Mouse (Mus musculus) hindbrain, embryonic 16.5 days (tissue): ENCODE results near the gene Mfsd5. TPM values are rescaled to one million over a fixed set of nuclear protein-coding genes. Genes with fewer than 3 reads are reported as not detected.

Experiments
- ATAC-seq: fragments of 200-750 bp; cut with Nextera tagmentation; 2 replicates; pipeline ENCODE4 v1.8.0; 2017; ENCODE audit warnings: moderate TSS enrichment, moderate library complexity
- H3K27ac ChIP-seq: fragments of 300-500 bp; sonication (generic); 2 replicates; pipeline ENCODE4 v1.5.1; 2014; ENCODE audit warnings: low read depth, mild to moderate bottlenecking, control low read depth, low read length, moderate library complexity
- H3K27me3 ChIP-seq: fragments of 300-500 bp; sonication (generic); replicated peaks from 2 replicates; pipeline ENCODE4 v1.6.1; 2014; ENCODE audit warnings: low read length; ENCODE audit not compliant: control insufficient read depth, insufficient read depth
- H3K36me3 ChIP-seq: fragments of 300-500 bp; sonication (generic); 2 replicates; pipeline ENCODE4 v1.6.1; 2014; ENCODE audit warnings: mild to moderate bottlenecking, low read length, moderate library complexity, mixed read lengths; ENCODE audit not compliant: control insufficient read depth, insufficient read depth
- H3K4me1 ChIP-seq: fragments of 300-500 bp; sonication (generic); 2 replicates; pipeline ENCODE4 v1.6.1; 2014; ENCODE audit warnings: low read depth, low read length; ENCODE audit not compliant: control insufficient read depth, insufficient read depth
- H3K4me2 ChIP-seq: fragments of 300-500 bp; sonication (generic); 2 replicates; pipeline ENCODE4 v1.6.1; 2014; ENCODE audit warnings: mild to moderate bottlenecking, low read length, control low read depth, moderate library complexity
- H3K4me3 ChIP-seq: fragments of 300-500 bp; sonication (generic); 2 replicates; pipeline ENCODE4 v1.5.1; 2014; ENCODE audit warnings: mild to moderate bottlenecking, low read length, control low read depth, moderate library complexity
- H3K9ac ChIP-seq: fragments of 300-500 bp; sonication (generic); 2 replicates; pipeline ENCODE4 v1.6.1; 2014; ENCODE audit warnings: low read depth, mild to moderate bottlenecking, control low read depth, low read length, moderate library complexity
- H3K9me3 ChIP-seq: fragments of 300-500 bp; sonication (generic); 2 replicates; pipeline ENCODE4 v1.6.1; 2014; ENCODE audit warnings: mild to moderate bottlenecking, low read length, moderate library complexity; ENCODE audit not compliant: control insufficient read depth
- WGBS: fragments of 180-500 bp; shearing (Covaris S2); extraction: QIAGEN DNeasy Blood & Tissue Kit; methylation state at CpG from one replicate; pipeline ENCODE4 v1.1.7; 2014; 5-methylcytosine and 5-hydroxymethylcytosine counted together
- polyA plus RNA-seq: library from polyadenylated mRNA; unstranded; fragments of >200 nt; fragmentation: Nextera tagmentation; extraction: Ambion mirVana; gene quantifications from 2 replicates; pipeline ENCODE4 v1.2.1, GENCODE M21; 2015

Gene Mfsd5
- polyA plus RNA-seq, 1 experiment from 2014 or later, result 65.9 TPM

DNA sequence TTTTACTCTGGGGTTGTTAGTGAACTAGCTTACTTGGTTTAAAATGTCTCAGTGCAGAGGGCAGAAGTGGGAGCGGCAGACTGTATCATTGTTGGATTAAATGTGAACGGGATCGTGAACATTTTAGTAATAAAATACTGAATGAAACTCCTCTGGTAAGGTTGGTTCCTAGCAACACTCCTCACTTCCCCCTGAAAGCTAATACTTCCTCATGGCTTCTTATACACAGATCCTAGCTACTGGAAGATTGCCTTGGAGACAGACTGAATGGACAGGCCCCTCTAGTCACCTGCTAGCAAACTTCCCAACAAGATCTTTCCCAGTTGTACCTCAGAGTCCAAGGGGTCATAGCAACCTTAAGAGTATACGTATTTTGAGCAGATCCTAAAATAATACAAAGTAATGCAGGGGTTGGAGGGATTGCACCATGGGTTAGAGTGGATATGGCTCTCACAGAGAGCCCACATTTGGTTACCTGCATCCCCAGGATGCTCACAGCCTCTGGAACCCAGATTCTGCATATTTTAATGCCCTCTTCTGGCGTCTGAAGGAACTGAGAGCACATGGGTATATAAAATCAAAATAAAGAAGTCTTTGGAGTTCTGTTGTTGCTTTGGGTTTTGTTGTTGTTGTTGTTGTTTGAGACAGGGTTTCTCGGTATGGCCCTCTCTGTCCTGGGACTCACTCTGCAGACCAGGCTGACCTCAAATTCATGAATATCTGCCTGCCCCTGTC is 5.1 kb upstream of the Mfsd5 start:
- no peak overlapping the region for H3K9ac ChIP-seq
- H3K4me1 ChIP-seq, result peaks cover 4% of the 10 kb centered on the region; the same call in 1 of the 2 replicates
- H3K27ac ChIP-seq, result no peak overlapping the region
- 70% methylated on average over 6 of the region's 6 CpGs for WGBS
- no peak overlapping the region for H3K4me2 ChIP-seq
- H3K9me3 ChIP-seq, result no peaks in the 10 kb centered on the region
- no peak for ATAC-seq
- peaks cover 12% of the 10 kb centered on the region for H3K27me3 ChIP-seq
- no peaks in the 10 kb centered on the region for H3K36me3 ChIP-seq
- no peak overlapping the region for H3K4me3 ChIP-seq

DNA sequence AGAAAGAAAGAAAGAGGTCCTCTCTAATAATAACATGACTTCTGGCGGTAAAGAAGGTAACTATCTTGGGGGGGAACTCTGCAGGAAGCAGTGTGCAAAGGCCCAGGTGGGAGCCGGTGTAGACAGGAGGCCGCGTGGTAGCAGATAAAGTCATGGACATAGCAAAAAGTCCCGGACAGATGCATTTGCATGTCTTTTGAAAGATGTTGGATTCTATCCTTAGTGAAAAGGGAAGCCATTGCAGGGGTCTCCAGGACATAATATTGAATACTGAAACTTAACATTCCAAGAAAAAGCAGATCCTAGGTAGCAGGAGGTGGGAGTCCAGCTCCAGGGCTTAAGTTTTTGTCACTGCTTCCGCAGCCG is 545 bp upstream of the Mfsd5 start:
- peak overlapping the region; percentile 85 for H3K9ac ChIP-seq
- H3K36me3 ChIP-seq, result peaks cover 13% of the 10 kb centered on the region
- H3K4me2 ChIP-seq, result peak overlapping the region; percentile 97
- ATAC-seq, result no peak
- H3K27ac ChIP-seq, result peak overlapping the region; percentile 92
- no peaks in the 10 kb centered on the region for H3K27me3 ChIP-seq
- no peaks in the 10 kb centered on the region for H3K9me3 ChIP-seq
- WGBS, result 34% methylated on average over 7 of the region's 7 CpGs
- H3K4me1 ChIP-seq, result peaks cover 14% of the 10 kb centered on the region
- peak overlapping the region; percentile 96 for H3K4me3 ChIP-seq

DNA sequence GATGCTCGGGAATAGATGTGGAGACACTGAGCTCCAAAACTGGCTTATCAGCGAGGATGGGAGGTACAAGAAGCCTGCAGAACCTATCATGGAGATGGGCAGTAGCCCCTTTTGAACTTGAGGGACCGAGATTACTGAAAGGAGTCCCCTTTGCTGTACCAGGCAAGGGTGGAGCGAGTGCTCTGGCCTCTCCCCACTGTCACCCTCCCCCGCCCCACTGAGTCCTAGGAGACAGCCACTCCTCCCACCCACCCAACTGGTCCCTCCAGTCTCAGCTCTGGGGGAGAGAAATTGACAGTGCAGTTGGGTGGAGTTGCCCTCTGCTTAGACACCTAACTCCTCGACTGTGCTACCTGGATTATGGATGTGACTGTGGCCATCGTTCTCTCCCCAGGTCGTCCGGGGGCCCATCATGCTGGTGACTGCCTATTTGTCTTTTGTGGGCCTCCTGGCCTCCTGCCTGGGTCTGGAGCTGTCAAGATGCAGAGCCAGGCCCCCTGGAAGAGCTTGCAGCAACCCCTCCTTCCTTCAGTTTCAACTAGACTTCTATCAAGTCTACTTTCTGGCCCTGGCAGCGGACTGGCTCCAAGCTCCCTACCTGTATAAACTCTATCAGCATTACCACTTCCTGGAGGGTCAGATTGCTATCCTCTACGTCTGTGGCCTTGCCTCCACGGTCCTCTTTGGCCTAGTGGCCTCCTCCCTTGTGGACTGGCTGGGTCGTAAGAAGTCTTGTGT is 698 bp downstream of the Mfsd5 start:
- WGBS, result 31% methylated on average over 13 of the region's 13 CpGs

DNA sequence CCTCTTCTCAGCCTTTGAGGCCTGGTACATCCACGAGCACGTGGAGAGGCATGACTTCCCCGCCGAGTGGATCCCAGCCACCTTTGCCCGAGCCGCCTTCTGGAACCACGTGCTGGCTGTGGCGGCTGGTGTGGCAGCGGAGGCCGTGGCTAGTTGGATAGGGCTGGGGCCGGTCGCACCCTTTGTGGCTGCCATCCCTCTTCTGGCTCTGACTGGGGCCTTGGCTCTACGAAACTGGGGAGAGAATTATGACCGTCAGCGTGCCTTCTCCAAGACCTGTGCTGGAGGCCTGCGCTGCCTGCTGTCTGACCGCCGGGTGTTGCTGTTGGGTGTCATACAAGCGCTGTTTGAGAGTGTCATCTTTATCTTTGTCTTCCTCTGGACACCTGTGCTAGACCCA is 1.4 kb downstream of the Mfsd5 start:
- Histone ChIP-seq H3K36me3 (peaks cover 13% of the 10 kb centered on the region), H3K9ac (no peak overlapping the region; the same call in 1 of the 2 replicates), H3K9me3 (no peaks in the 10 kb centered on the region), H3K27ac (no peak overlapping the region), H3K4me3 (peak overlapping the region; percentile 96), H3K4me1 (peaks cover 14% of the 10 kb centered on the region), H3K4me2 (peak overlapping the region; percentile 97), H3K27me3 (no peaks in the 10 kb centered on the region)
- 94% methylated on average over 19 of the region's 19 CpGs for WGBS
- no peak for ATAC-seq

More for the DNA sequence above, 698 bp downstream of the Mfsd5 start:
- peaks cover 13% of the 10 kb centered on the region for H3K36me3 ChIP-seq
- peak overlapping the region; percentile 96 for H3K4me3 ChIP-seq
- peak overlapping the region; percentile 92 for H3K27ac ChIP-seq
- H3K27me3 ChIP-seq, result no peaks in the 10 kb centered on the region
- H3K4me1 ChIP-seq, result peaks cover 14% of the 10 kb centered on the region
- H3K9ac ChIP-seq, result peak overlapping the region; percentile 85
- ATAC-seq, result peak; percentile 48
- H3K9me3 ChIP-seq, result no peaks in the 10 kb centered on the region
- peak overlapping the region; percentile 97 for H3K4me2 ChIP-seq

GRCm38 (mm10) chr15:102282463-102283292 is 3.4 kb downstream of the Mfsd5 start:
- peaks cover 14% of the 10 kb centered on the region for H3K4me1 ChIP-seq
- ATAC-seq, result no peak
- 89% methylated on average over 8 of the region's 8 CpGs for WGBS
- no peak overlapping the region for H3K4me3 ChIP-seq
- no peaks in the 10 kb centered on the region for H3K9me3 ChIP-seq
- no peak overlapping the region for H3K4me2 ChIP-seq
- no peak overlapping the region for H3K27ac ChIP-seq
- peaks cover 13% of the 10 kb centered on the region for H3K36me3 ChIP-seq
- no peak overlapping the region for H3K9ac ChIP-seq
- no peaks in the 10 kb centered on the region for H3K27me3 ChIP-seq

DNA sequence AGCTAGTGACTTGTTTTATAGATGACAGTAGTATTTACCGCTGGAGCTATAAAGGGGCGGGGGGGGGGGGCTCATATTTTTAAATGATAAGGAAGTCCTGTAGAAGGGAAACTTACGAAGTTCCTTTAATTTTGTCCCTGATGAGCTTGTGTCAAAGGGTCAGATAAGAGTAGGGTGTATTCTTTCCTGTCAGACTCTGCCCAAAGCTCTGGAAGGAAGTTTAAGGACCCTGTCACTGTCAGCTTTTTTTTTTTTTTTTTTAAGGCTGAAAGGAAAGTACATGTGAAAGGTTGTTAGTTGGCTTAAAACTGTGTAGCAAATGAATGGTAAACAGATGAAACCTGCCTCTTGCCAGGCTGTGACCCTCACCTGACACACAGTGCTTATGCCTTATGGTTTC is 4.4 kb downstream of the Mfsd5 start:
- Histone ChIP-seq H3K27ac (no peak overlapping the region), H3K4me2 (no peak overlapping the region), H3K4me1 (peaks cover 14% of the 10 kb centered on the region), H3K36me3 (peaks cover 13% of the 10 kb centered on the region), H3K9ac (no peak overlapping the region), H3K9me3 (no peaks in the 10 kb centered on the region), H3K4me3 (no peak overlapping the region), H3K27me3 (no peaks in the 10 kb centered on the region)
- no peak for ATAC-seq
- 85% methylated on average over 3 of the region's 3 CpGs for WGBS

GRCm38 (mm10) chr15:102287395-102287794 is 8.1 kb downstream of the Mfsd5 start:
- no peaks in the 10 kb centered on the region for H3K27me3 ChIP-seq
- H3K9me3 ChIP-seq, result no peaks in the 10 kb centered on the region
- no peak overlapping the region for H3K4me2 ChIP-seq
- no peaks in the 10 kb centered on the region for H3K36me3 ChIP-seq
- H3K9ac ChIP-seq, result no peak overlapping the region
- no peak overlapping the region for H3K27ac ChIP-seq
- H3K4me3 ChIP-seq, result no peak overlapping the region
- no peak for ATAC-seq
- H3K4me1 ChIP-seq, result no peaks in the 10 kb centered on the region

- H3K27me3 ChIP-seq, result no peaks in the 10 kb centered on the region
- H3K4me3 ChIP-seq, result peak within 1 kb of the TSS; percentile 55
- 6% methylated on average over 25 of the region's 25 CpGs for WGBS
- peak; percentile 98 for ATAC-seq
- H3K27ac ChIP-seq, result peak within 1 kb of the TSS; percentile 47; the same call in 1 of the 2 replicates
- no peaks in the 10 kb centered on the region for H3K9me3 ChIP-seq
- H3K4me1 ChIP-seq, result peaks cover 7% of the 10 kb centered on the region
- H3K36me3 ChIP-seq, result no peaks in the 10 kb centered on the region
- peak within 1 kb of the TSS; percentile 91 for H3K4me2 ChIP-seq
- peak within 1 kb of the TSS; percentile 50 for H3K9ac ChIP-seq
Observed at GRCm38 (mm10) chr15:102295633-102296367, 16.5 kb downstream of the Mfsd5 start, which contains the start of gene Espl1. Gene Espl1, plus strand, starts transcription at chr15:102296266.
